Mouse (Mus musculus): ENCODE data around the gene Thsd7a. TPM values are rescaled to one million over a fixed set of nuclear protein-coding genes. Genes with fewer than 3 reads are reported as not detected.

Thsd7a gene
- polyA plus RNA-seq, 1 experiment from 2014 or later = 21.9 TPM

- no peak overlapping the region for H3K4me3 ChIP-seq (ENCODE audit: low read length)
- no peak overlapping the region for H3K27ac ChIP-seq (ENCODE audit: low read depth, low read length)
- no peaks in the 10 kb centered on the region for H3K9me3 ChIP-seq (ENCODE audit: control insufficient read depth, low read length)
- H3K36me3 ChIP-seq (ENCODE audit: control insufficient read depth, insufficient read depth, low read length) = no peaks in the 10 kb centered on the region
- H3K4me1 ChIP-seq (ENCODE audit: control insufficient read depth, insufficient read depth, low read depth, low read length) = no peaks in the 10 kb centered on the region
- H3K9ac ChIP-seq (ENCODE audit: low read depth, low read length) = no peak overlapping the region
- H3K27me3 ChIP-seq (replicated peaks; ENCODE audit: control insufficient read depth, insufficient read depth, low read length) = no peaks in the 10 kb centered on the region
- ATAC-seq = no peak
- no peak overlapping the region for H3K4me2 ChIP-seq (ENCODE audit: low read length)
- WGBS = 85% methylated on average over 7 of the region's 7 CpGs
Measured at GRCm38 (mm10) chr6:12500888-12501287, 248.3 kb downstream of the Thsd7a start.

- Histone ChIP-seq H3K4me3 (ENCODE audit: low read length) (no peak overlapping the region), H3K9ac (ENCODE audit: low read depth, low read length) (no peak overlapping the region), H3K27me3 (replicated peaks; ENCODE audit: control insufficient read depth, insufficient read depth, low read length) (no peaks in the 10 kb centered on the region), H3K27ac (ENCODE audit: low read depth, low read length) (no peak overlapping the region), H3K9me3 (ENCODE audit: control insufficient read depth, low read length) (no peaks in the 10 kb centered on the region), H3K36me3 (ENCODE audit: control insufficient read depth, insufficient read depth, low read length) (no peaks in the 10 kb centered on the region), H3K4me1 (ENCODE audit: control insufficient read depth, insufficient read depth, low read depth, low read length) (no peaks in the 10 kb centered on the region), H3K4me2 (ENCODE audit: low read length) (no peak overlapping the region)
- ATAC-seq = no peak
Measured at GRCm38 (mm10) chr6:12499866-12500265, 249.3 kb downstream of the Thsd7a start.

- Histone ChIP-seq H3K4me3 (ENCODE audit: low read length) (no peak overlapping the region), H3K4me2 (ENCODE audit: low read length) (no peak overlapping the region), H3K27ac (ENCODE audit: low read depth, low read length) (no peak overlapping the region), H3K4me1 (ENCODE audit: control insufficient read depth, insufficient read depth, low read depth, low read length) (no peaks in the 10 kb centered on the region), H3K36me3 (ENCODE audit: control insufficient read depth, insufficient read depth, low read length) (no peaks in the 10 kb centered on the region), H3K9ac (ENCODE audit: low read depth, low read length) (no peak overlapping the region), H3K9me3 (ENCODE audit: control insufficient read depth, low read length) (no peaks in the 10 kb centered on the region), H3K27me3 (replicated peaks; ENCODE audit: control insufficient read depth, insufficient read depth, low read length) (no peaks in the 10 kb centered on the region)
- no peak for ATAC-seq
- WGBS = 100% methylated on average over 1 of the region's 1 CpGs
Measured at GRCm38 (mm10) chr6:12493571-12493970, 255.6 kb downstream of the Thsd7a start.

GRCm38 (mm10) chr6:12488882-12489281 is 260.3 kb downstream of the Thsd7a start:
- WGBS = 15% methylated on average over 1 of the region's 1 CpGs
- Histone ChIP-seq H3K27ac (ENCODE audit: low read depth, low read length) (no peak overlapping the region), H3K27me3 (replicated peaks; ENCODE audit: control insufficient read depth, insufficient read depth, low read length) (no peaks in the 10 kb centered on the region), H3K4me1 (ENCODE audit: control insufficient read depth, insufficient read depth, low read depth, low read length) (no peaks in the 10 kb centered on the region), H3K4me3 (ENCODE audit: low read length) (no peak overlapping the region), H3K9me3 (ENCODE audit: control insufficient read depth, low read length) (no peaks in the 10 kb centered on the region), H3K9ac (ENCODE audit: low read depth, low read length) (no peak overlapping the region), H3K36me3 (ENCODE audit: control insufficient read depth, insufficient read depth, low read length) (no peaks in the 10 kb centered on the region), H3K4me2 (ENCODE audit: low read length) (no peak overlapping the region)
- peak; percentile 86 for ATAC-seq

GRCm38 (mm10) chr6:12481527-12482163 is 267.6 kb downstream of the Thsd7a start:
- Histone ChIP-seq H3K36me3 (ENCODE audit: control insufficient read depth, insufficient read depth, low read length) (no peaks in the 10 kb centered on the region), H3K4me2 (ENCODE audit: low read length) (no peak overlapping the region), H3K9me3 (ENCODE audit: control insufficient read depth, low read length) (no peaks in the 10 kb centered on the region), H3K27ac (ENCODE audit: low read depth, low read length) (no peak overlapping the region), H3K4me1 (ENCODE audit: control insufficient read depth, insufficient read depth, low read depth, low read length) (no peaks in the 10 kb centered on the region), H3K27me3 (replicated peaks; ENCODE audit: control insufficient read depth, insufficient read depth, low read length) (no peaks in the 10 kb centered on the region), H3K4me3 (ENCODE audit: low read length) (no peak overlapping the region), H3K9ac (ENCODE audit: low read depth, low read length) (no peak overlapping the region)
- 67% methylated on average over 5 of the region's 5 CpGs for WGBS
- no peak for ATAC-seq

GRCm38 (mm10) chr6:12478359-12478758 is 270.9 kb downstream of the Thsd7a start:
- Histone ChIP-seq H3K4me1 (ENCODE audit: control insufficient read depth, insufficient read depth, low read depth, low read length) (no peaks in the 10 kb centered on the region), H3K4me2 (ENCODE audit: low read length) (no peak overlapping the region), H3K4me3 (ENCODE audit: low read length) (no peak overlapping the region), H3K36me3 (ENCODE audit: control insufficient read depth, insufficient read depth, low read length) (no peaks in the 10 kb centered on the region), H3K27ac (ENCODE audit: low read depth, low read length) (no peak overlapping the region), H3K27me3 (replicated peaks; ENCODE audit: control insufficient read depth, insufficient read depth, low read length) (no peaks in the 10 kb centered on the region), H3K9me3 (ENCODE audit: control insufficient read depth, low read length) (no peaks in the 10 kb centered on the region), H3K9ac (ENCODE audit: low read depth, low read length) (no peak overlapping the region)
- no peak for ATAC-seq
- WGBS = 79% methylated on average over 1 of the region's 1 CpGs

- WGBS = 90% methylated on average over 2 of the region's 2 CpGs
Measured at GRCm38 (mm10) chr6:12470935-12471334, 278.3 kb downstream of the Thsd7a start.

GRCm38 (mm10) chr6:12467339-12468124 is 281.7 kb downstream of the Thsd7a start:
- Histone ChIP-seq H3K9ac (ENCODE audit: low read depth, low read length) (no peak overlapping the region), H3K36me3 (ENCODE audit: control insufficient read depth, insufficient read depth, low read length) (no peaks in the 10 kb centered on the region), H3K4me2 (ENCODE audit: low read length) (no peak overlapping the region), H3K4me1 (ENCODE audit: control insufficient read depth, insufficient read depth, low read depth, low read length) (no peaks in the 10 kb centered on the region), H3K9me3 (ENCODE audit: control insufficient read depth, low read length) (no peaks in the 10 kb centered on the region), H3K4me3 (ENCODE audit: low read length) (no peak overlapping the region), H3K27me3 (replicated peaks; ENCODE audit: control insufficient read depth, insufficient read depth, low read length) (no peaks in the 10 kb centered on the region), H3K27ac (ENCODE audit: low read depth, low read length) (no peak overlapping the region)
- 46% methylated on average over 7 of the region's 7 CpGs for WGBS
- peak; percentile 60 for ATAC-seq

More at GRCm38 (mm10) chr6:12470935-12471334, 278.3 kb downstream of the Thsd7a start:
- Histone ChIP-seq H3K4me1 (ENCODE audit: control insufficient read depth, insufficient read depth, low read depth, low read length) (no peaks in the 10 kb centered on the region), H3K9ac (ENCODE audit: low read depth, low read length) (no peak overlapping the region), H3K27me3 (replicated peaks; ENCODE audit: control insufficient read depth, insufficient read depth, low read length) (no peaks in the 10 kb centered on the region), H3K27ac (ENCODE audit: low read depth, low read length) (no peak overlapping the region), H3K36me3 (ENCODE audit: control insufficient read depth, insufficient read depth, low read length) (no peaks in the 10 kb centered on the region), H3K9me3 (ENCODE audit: control insufficient read depth, low read length) (no peaks in the 10 kb centered on the region), H3K4me2 (ENCODE audit: low read length) (no peak overlapping the region), H3K4me3 (ENCODE audit: low read length) (no peak overlapping the region)
- ATAC-seq = no peak

- no peaks in the 10 kb centered on the region for H3K36me3 ChIP-seq (ENCODE audit: control insufficient read depth, insufficient read depth, low read length)
- no peaks in the 10 kb centered on the region for H3K4me1 ChIP-seq (ENCODE audit: control insufficient read depth, insufficient read depth, low read depth, low read length)
- WGBS = 93% methylated on average over 4 of the region's 4 CpGs
- ATAC-seq = no peak
- H3K4me3 ChIP-seq (ENCODE audit: low read length) = no peak overlapping the region
- H3K9me3 ChIP-seq (ENCODE audit: control insufficient read depth, low read length) = no peaks in the 10 kb centered on the region
- H3K27ac ChIP-seq (ENCODE audit: low read depth, low read length) = no peak overlapping the region
- H3K4me2 ChIP-seq (ENCODE audit: low read length) = no peak overlapping the region
- no peak overlapping the region for H3K9ac ChIP-seq (ENCODE audit: low read depth, low read length)
- no peaks in the 10 kb centered on the region for H3K27me3 ChIP-seq (replicated peaks; ENCODE audit: control insufficient read depth, insufficient read depth, low read length)
Measured at GRCm38 (mm10) chr6:12458841-12459240, 290.4 kb downstream of the Thsd7a start.

All from hindbrain, embryonic 16.5 days (tissue).